Mouse (Mus musculus) limb, embryonic 15.5 days (tissue): ENCODE results near the gene Pkp4. TPM values are rescaled to one million over a fixed set of nuclear protein-coding genes. Genes with fewer than 3 reads are reported as not detected.

Experiments
- ATAC-seq: fragments of 200-750 bp; cut with Nextera tagmentation; 2 replicates; pipeline ENCODE4 v1.8.0; 2017; ENCODE audit warnings: low read depth, moderate TSS enrichment; ENCODE audit not compliant: insufficient number of reproducible peaks, low FRiP score, low TSS enrichment
- H3K27ac ChIP-seq: fragments of 300-500 bp; sonication (generic); 2 replicates; pipeline ENCODE4 v1.5.1; 2015; ENCODE audit warnings: moderate library complexity, mild to moderate bottlenecking, inconsistent platforms
- H3K27me3 ChIP-seq: fragments of 300-500 bp; sonication (generic); 2 replicates; pipeline ENCODE4 v1.6.1; 2015; ENCODE audit warnings: inconsistent platforms
- H3K36me3 ChIP-seq: fragments of 300-500 bp; sonication (generic); 2 replicates; pipeline ENCODE4 v1.6.1; 2015; ENCODE audit warnings: inconsistent platforms
- H3K4me1 ChIP-seq: fragments of 300-500 bp; sonication (generic); 2 replicates; pipeline ENCODE4 v1.6.1; 2015; ENCODE audit warnings: inconsistent platforms
- H3K4me2 ChIP-seq: fragments of 300-500 bp; sonication (generic); 2 replicates; pipeline ENCODE4 v1.6.1; 2015; ENCODE audit warnings: mild to moderate bottlenecking, inconsistent platforms
- H3K4me3 ChIP-seq: fragments of 300-500 bp; sonication (generic); 2 replicates; pipeline ENCODE4 v1.5.1; 2015; ENCODE audit warnings: mild to moderate bottlenecking, inconsistent platforms
- H3K9ac ChIP-seq: fragments of 300-500 bp; sonication (generic); 2 replicates; pipeline ENCODE4 v1.6.1; 2015; ENCODE audit warnings: inconsistent platforms
- H3K9me3 ChIP-seq: fragments of 300-500 bp; sonication (generic); 2 replicates; pipeline ENCODE4 v1.6.1; 2016; ENCODE audit warnings: inconsistent platforms
- WGBS: fragments of 180-500 bp; shearing (Covaris S2); methylation state at CpG from one replicate; pipeline ENCODE4 v1.1.7; 2015; 5-methylcytosine and 5-hydroxymethylcytosine counted together
- polyA plus RNA-seq: library from polyadenylated mRNA; unstranded; fragments of >200 nt; fragmentation: Nextera tagmentation; extraction: Ambion mirVana; gene quantifications from 2 replicates; pipeline ENCODE4 v1.2.1, GENCODE M21; 2015

Gene Pkp4
- polyA plus RNA-seq, 1 experiment from 2014 or later: 23.4 TPM

DNA sequence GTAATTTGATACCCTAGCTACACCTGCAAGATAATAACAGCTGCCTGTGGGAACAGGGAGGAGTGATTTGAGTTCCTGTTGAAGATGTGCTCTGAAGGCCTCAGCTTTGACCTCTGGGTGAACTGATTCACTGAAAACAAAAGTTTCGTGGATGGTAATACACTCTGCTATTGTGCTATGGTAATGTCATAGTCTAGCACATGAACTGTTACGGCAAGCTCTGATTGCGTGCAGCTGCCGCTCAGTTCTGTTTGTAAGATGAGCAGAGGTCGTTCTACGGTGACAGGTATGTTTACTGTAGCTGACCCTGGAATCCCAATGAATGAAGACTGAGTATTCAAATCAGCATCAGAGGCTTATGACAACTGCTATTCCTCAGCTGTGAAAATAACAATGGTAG, 152.6 kb downstream of the Pkp4 start:
- ATAC-seq: no peak
- WGBS: 71% methylated on average over 6 of the region's 6 CpGs
- no peaks in the 10 kb centered on the region for H3K27me3 ChIP-seq

DNA sequence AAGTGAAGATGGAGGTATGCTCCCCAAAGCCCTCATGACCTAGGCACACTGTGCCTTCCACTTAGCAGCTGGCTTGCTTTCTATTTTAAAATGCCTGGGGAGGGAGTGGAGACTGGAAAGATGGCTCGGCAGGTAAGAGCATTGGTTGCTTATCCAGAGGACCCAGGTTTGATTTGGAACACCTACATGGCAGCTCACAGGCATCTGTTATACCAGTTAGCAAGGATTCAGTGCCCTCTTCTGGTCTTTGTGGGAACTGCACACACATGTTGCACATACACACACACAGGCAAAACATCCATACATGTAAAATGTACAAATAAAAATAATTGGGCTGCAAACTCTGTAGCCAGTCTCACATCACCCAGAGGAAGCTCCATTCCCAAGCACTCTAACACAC, 158.0 kb downstream of the Pkp4 start:
- Histone ChIP-seq H3K36me3 (peaks cover 50% of the 10 kb centered on the region), H3K9ac (no peak overlapping the region), H3K27ac (no peak overlapping the region), H3K27me3 (no peaks in the 10 kb centered on the region), H3K4me1 (no peaks in the 10 kb centered on the region), H3K4me2 (no peak overlapping the region), H3K9me3 (0 out of 2 replicates have a peak, but pooled peaks cover 7% of the 10 kb centered on the region), H3K4me3 (no peak overlapping the region)
- WGBS: 97% methylated on average over 1 of the region's 1 CpGs
- ATAC-seq: no peak

More for the DNA sequence above, 152.6 kb downstream of the Pkp4 start:
- H3K4me2 ChIP-seq: no peak overlapping the region
- no peak overlapping the region for H3K9ac ChIP-seq
- no peak overlapping the region for H3K27ac ChIP-seq
- peaks cover 40% of the 10 kb centered on the region for H3K36me3 ChIP-seq
- no peak overlapping the region for H3K4me3 ChIP-seq
- H3K4me1 ChIP-seq: no peaks in the 10 kb centered on the region
- 0 out of 2 replicates have a peak, but pooled peaks cover under 1% of the 10 kb centered on the region for H3K9me3 ChIP-seq

DNA sequence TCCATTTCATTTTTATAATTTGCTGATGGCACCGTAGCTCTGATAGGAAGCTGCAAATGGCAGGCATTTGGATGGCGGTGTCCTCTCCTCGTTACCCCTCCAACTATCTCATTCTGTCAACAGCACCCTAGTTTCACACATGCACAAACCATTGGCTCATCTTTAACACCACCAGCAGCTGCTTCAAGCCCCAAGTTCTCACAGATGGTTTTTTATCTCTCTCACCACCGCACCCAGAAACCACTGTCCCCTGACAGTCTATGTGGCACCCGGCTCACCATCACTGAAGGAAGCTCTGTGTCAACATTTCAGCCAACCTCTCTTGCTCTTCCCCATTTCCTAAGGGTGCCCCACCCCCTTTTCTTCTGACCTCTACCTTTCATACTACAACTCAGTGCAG, 167.3 kb downstream of the Pkp4 start:
- Histone ChIP-seq H3K36me3 (peaks cover 7% of the 10 kb centered on the region; the same call in 1 of the 2 replicates), H3K4me2 (no peak overlapping the region), H3K27ac (no peak overlapping the region), H3K27me3 (no peaks in the 10 kb centered on the region), H3K4me1 (0 out of 2 replicates have a peak, but pooled peaks cover 3% of the 10 kb centered on the region), H3K9me3 (no peaks in the 10 kb centered on the region), H3K9ac (no peak overlapping the region), H3K4me3 (no peak overlapping the region)
- no peak for ATAC-seq
- WGBS: 93% methylated on average over 5 of the region's 5 CpGs

DNA sequence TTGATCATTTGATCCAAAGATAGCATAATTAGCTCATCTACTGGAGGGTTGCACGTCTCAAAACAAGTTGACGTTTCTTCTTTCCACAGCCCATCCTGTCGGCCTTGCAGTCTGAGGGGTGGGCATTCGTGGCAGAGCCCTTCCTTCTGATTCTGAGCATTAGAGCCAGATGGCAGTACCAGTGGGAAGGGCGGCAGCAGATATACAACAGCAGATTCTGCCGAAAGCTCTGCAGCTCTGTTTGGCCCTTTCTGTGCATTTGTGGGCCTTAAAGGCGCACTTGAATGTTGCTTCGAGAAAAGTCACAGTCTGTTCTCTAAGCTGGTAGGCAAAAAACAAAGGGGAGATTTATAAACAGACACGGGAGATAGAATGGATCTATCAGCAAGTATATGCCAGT, 170.4 kb downstream of the Pkp4 start:
- H3K9ac ChIP-seq: no peak overlapping the region
- ATAC-seq: no peak
- no peak overlapping the region for H3K4me3 ChIP-seq
- peaks cover 24% of the 10 kb centered on the region for H3K36me3 ChIP-seq
- H3K27me3 ChIP-seq: no peaks in the 10 kb centered on the region
- no peak overlapping the region for H3K27ac ChIP-seq
- no peak overlapping the region for H3K4me2 ChIP-seq
- no peaks in the 10 kb centered on the region for H3K9me3 ChIP-seq
- no peaks in the 10 kb centered on the region for H3K4me1 ChIP-seq
- WGBS: 78% methylated on average over 9 of the region's 9 CpGs

DNA sequence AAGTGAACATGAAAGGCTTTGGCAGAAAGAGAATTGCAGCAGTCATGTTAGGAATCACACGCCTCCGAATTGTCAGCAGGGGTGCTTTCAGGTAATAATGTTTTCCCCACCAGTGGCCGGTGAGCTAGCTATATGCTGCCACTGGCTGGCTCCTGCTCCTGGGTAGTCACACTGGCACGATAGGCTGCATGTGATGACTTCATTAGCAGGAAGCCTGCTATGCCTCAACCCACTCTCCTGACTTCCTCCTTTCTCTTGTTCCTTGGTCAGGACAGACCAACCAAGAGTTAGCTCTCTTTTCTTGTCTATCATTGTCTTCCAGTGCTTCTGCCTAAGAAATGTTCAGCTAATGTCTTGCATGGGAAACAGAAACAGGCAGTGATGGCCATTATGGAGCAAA, 171.9 kb downstream of the Pkp4 start:
- H3K27ac ChIP-seq: no peak overlapping the region
- no peaks in the 10 kb centered on the region for H3K27me3 ChIP-seq
- H3K9ac ChIP-seq: no peak overlapping the region
- no peak overlapping the region for H3K4me3 ChIP-seq
- ATAC-seq: no peak
- peaks cover 27% of the 10 kb centered on the region for H3K36me3 ChIP-seq
- no peak overlapping the region for H3K4me2 ChIP-seq
- WGBS: 84% methylated on average over 4 of the region's 4 CpGs
- H3K9me3 ChIP-seq: no peaks in the 10 kb centered on the region
- H3K4me1 ChIP-seq: no peaks in the 10 kb centered on the region

DNA sequence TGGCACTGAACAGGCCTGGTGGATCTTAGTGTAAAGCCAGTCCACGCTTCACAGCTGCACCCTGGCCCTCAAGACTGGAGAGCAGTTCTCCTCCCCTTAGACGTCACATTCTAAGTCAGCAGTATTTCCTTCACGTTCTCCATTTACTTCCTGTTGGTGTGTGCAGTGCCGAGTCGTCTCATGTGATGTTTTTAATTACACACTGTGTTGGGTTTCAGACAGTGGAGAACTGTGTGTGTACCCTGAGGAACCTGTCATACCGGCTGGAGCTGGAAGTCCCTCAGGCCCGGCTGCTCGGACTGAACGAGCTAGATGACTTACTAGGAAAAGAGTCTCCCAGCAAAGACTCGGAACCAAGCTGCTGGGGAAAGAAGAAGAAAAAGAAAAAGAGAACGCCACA, 177.9 kb downstream of the Pkp4 start:
- H3K36me3 ChIP-seq: peaks cover 48% of the 10 kb centered on the region
- ATAC-seq: no peak
- WGBS: 29% methylated on average over 11 of the region's 11 CpGs
- no peaks in the 10 kb centered on the region for H3K27me3 ChIP-seq
- no peaks in the 10 kb centered on the region for H3K9me3 ChIP-seq
- H3K27ac ChIP-seq: peak overlapping the region; percentile 47; the same call in 1 of the 2 replicates
- no peak overlapping the region for H3K4me2 ChIP-seq
- H3K9ac ChIP-seq: no peak overlapping the region
- no peak overlapping the region for H3K4me3 ChIP-seq
- no peaks in the 10 kb centered on the region for H3K4me1 ChIP-seq

DNA sequence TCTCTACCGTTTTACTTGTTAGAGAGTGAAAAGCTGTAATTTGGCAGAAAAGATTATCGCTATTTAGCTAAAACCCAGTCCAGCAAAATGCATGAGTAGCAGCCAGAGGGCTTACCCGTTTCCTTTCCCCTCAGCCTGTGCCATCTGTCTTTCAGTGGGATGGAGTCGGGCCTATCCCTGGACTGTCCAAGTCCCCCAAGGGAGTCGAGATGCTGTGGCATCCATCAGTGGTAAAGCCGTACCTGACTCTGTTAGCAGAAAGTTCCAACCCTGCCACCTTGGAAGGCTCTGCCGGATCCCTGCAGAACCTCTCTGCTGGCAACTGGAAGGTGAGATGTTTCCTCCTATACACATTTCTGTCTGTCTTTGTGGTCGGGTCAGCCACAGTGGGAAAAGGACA, 178.3 kb downstream of the Pkp4 start:
- no peaks in the 10 kb centered on the region for H3K27me3 ChIP-seq
- WGBS: 77% methylated on average over 8 of the region's 8 CpGs
- H3K4me3 ChIP-seq: no peak overlapping the region
- peaks cover 49% of the 10 kb centered on the region for H3K36me3 ChIP-seq
- H3K4me1 ChIP-seq: no peaks in the 10 kb centered on the region
- ATAC-seq: no peak
- H3K4me2 ChIP-seq: no peak overlapping the region
- H3K27ac ChIP-seq: peak overlapping the region; percentile 47; the same call in 1 of the 2 replicates
- no peak overlapping the region for H3K9ac ChIP-seq
- H3K9me3 ChIP-seq: no peaks in the 10 kb centered on the region

DNA sequence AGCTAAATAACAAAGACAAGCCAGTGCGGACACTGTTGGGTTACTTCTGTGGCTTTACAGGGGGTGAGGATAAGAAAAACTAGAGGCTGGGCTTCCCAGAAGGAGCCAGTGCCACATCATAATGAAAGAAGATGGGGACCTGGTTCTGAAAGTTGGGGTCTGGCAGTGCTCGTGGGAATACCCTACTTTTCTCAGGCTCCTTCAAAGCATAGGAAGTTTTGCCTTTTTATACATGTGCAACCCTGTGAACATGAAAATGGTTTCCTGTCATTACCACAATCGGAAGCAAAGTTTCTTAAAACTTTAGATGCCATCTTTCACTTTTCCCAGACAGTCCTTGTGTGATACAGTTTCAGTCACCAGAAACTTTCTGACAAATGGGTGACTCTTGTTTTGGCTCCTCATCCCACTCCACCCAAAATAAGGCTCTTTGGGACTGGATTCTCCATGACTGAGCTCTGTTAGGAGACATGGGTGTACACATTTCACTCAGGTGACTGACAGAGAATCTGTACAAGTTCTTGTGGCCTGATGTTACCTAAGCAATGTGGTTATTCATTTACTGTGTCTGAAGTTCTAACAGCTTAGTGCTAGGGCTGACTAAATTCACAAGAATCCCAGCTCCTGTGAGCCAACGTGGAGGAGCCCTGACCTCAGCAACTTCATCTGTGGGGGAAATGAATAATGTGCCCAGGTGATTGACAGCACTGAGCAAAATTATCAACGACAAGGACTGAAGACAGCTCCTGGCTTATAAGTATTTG, 179.3 kb downstream of the Pkp4 start:
- H3K9ac ChIP-seq: no peak overlapping the region
- 79% methylated on average over 5 of the region's 5 CpGs for WGBS
- no peaks in the 10 kb centered on the region for H3K4me1 ChIP-seq
- H3K36me3 ChIP-seq: peaks cover 48% of the 10 kb centered on the region
- no peak for ATAC-seq
- no peaks in the 10 kb centered on the region for H3K9me3 ChIP-seq
- no peak overlapping the region for H3K4me3 ChIP-seq
- no peaks in the 10 kb centered on the region for H3K27me3 ChIP-seq
- H3K4me2 ChIP-seq: no peak overlapping the region
- no peak overlapping the region for H3K27ac ChIP-seq

DNA sequence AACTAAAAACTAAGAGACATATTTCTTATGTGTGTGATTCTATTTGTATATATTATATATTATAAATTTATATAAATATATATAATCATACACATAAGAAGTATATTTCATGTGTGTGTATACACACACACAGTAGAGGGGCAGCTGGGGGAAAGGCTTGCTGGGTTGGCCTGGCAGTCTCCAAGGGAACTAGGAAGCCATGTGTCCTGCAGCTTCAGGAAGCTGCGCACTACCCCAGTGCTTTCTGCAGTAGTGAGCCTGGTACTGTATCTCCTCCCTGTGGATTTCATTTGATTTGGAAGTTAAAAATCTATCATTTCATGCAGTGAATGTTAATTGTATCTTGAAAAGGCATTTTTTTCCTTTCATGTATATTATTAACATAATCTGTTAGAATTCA, 180.2 kb downstream of the Pkp4 start:
- no peak for ATAC-seq
- Histone ChIP-seq H3K4me1 (no peaks in the 10 kb centered on the region), H3K4me2 (no peak overlapping the region), H3K27ac (no peak overlapping the region), H3K9me3 (no peaks in the 10 kb centered on the region), H3K4me3 (no peak overlapping the region), H3K36me3 (peaks cover 48% of the 10 kb centered on the region), H3K9ac (no peak overlapping the region), H3K27me3 (no peaks in the 10 kb centered on the region)
- WGBS: 97% methylated on average over 1 of the region's 1 CpGs

DNA sequence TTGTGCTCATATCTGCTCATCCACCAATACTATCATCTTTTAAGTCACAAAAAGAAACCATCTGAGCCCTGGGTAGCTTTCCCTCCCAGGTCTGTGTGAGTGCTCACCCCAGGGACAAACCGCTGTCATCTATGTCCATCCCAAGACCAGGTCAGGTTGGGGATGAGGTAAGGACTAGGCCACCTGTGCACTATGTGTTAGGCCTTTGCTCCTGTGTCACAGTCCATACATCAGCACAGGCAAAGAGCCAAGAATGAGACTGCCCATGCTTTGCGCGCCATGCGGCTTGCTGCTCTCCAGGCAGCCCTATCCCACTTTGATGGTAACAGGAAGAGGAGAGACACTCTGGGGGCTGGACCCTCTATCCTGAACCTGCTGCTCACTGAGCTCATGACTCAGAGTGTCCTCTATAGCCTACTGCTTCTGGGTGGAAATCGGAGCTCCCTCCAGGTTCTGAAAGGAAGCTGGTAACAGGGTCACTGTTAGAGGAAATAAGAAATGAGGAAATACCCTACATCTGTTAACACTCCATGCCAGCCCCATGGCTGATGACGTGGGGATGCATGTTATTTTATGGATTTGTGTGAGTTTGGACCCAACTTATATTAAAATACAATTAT, 182.1 kb downstream of the Pkp4 start:
- Histone ChIP-seq H3K4me2 (no peak overlapping the region), H3K36me3 (peaks cover 48% of the 10 kb centered on the region), H3K9ac (no peak overlapping the region), H3K27ac (no peak overlapping the region), H3K9me3 (no peaks in the 10 kb centered on the region), H3K4me1 (no peaks in the 10 kb centered on the region), H3K27me3 (no peaks in the 10 kb centered on the region), H3K4me3 (no peak overlapping the region)
- 87% methylated on average over 6 of the region's 6 CpGs for WGBS
- no peak for ATAC-seq

DNA sequence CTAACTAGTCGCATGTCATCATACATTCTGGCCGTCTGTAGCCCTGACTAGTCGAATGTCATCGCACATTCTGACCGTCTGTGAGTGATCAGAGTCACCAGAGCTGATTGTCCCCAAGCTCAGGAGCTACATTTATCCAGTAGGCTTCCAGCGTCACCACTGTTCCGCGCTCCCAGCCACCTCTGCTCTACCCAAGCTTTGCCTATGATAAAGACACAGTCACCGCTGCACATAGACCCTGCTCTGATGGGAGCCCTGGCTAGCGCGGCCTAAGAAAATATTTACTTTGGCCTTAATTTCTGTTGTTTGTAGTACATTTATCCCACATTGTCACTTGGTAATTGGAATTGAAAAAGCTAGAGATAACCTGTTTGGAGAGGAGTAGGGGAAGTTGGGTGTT, 183.2 kb downstream of the Pkp4 start:
- H3K4me1 ChIP-seq: no peaks in the 10 kb centered on the region
- no peak for ATAC-seq
- H3K27me3 ChIP-seq: no peaks in the 10 kb centered on the region
- WGBS: 95% methylated on average over 11 of the region's 11 CpGs
- H3K4me2 ChIP-seq: no peak overlapping the region
- peaks cover 55% of the 10 kb centered on the region for H3K36me3 ChIP-seq
- H3K9me3 ChIP-seq: no peaks in the 10 kb centered on the region
- no peak overlapping the region for H3K9ac ChIP-seq
- no peak overlapping the region for H3K4me3 ChIP-seq
- no peak overlapping the region for H3K27ac ChIP-seq

DNA sequence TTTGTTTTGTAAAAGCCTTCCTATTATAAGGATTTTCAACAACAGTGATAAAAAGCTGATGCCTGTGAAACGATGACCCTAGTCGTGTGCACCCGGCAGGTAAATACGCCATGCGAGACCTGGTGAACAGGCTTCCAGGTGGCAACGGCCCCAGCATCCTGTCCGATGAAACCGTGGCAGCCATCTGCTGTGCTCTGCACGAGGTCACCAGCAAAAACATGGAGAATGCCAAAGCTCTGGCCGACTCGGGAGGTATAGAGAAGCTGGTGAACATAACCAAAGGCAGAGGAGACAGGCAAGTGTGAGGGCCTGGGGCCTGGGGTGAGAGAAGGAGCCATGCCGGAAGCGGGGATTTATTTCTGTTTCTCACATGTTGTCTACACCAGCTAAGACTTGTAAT, 184.0 kb downstream of the Pkp4 start:
- Histone ChIP-seq H3K9me3 (no peaks in the 10 kb centered on the region), H3K36me3 (peaks cover 51% of the 10 kb centered on the region), H3K4me2 (no peak overlapping the region), H3K4me3 (no peak overlapping the region), H3K9ac (no peak overlapping the region), H3K27ac (no peak overlapping the region), H3K4me1 (no peaks in the 10 kb centered on the region), H3K27me3 (no peaks in the 10 kb centered on the region)
- ATAC-seq: no peak
- 91% methylated on average over 13 of the region's 13 CpGs for WGBS
